Mouse (Mus musculus) heart, embryonic 10.5 days (tissue): Measurements from ENCODE around the gene Pik3r5. TPM values are rescaled to one million over a fixed set of nuclear protein-coding genes. Genes with fewer than 3 reads are reported as not detected.

ENCODE experiments used
- DNase-seq: peaks from one replicate; pipeline ENCODE4 v3.0.0-alpha.2; 2017; ENCODE audit warnings: low spot score
- H3K27ac ChIP-seq: fragments of 300-500 bp; sonication (generic); 2 replicates; pipeline ENCODE4 v1.5.1; 2016; ENCODE audit warnings: mild to moderate bottlenecking
- H3K27me3 ChIP-seq: fragments of 300-500 bp; sonication (generic); 2 replicates; pipeline ENCODE4 v1.6.1; 2016; ENCODE audit warnings: mild to moderate bottlenecking; ENCODE audit not compliant: poor library complexity, insufficient read depth, severe bottlenecking
- H3K36me3 ChIP-seq: fragments of 300-500 bp; sonication (generic); 2 replicates; pipeline ENCODE4 v1.6.1; 2016; ENCODE audit warnings: mild to moderate bottlenecking, moderate library complexity
- H3K4me1 ChIP-seq: fragments of 300-500 bp; sonication (generic); 2 replicates; pipeline ENCODE4 v1.6.1; 2016; ENCODE audit warnings: mild to moderate bottlenecking
- H3K4me3 ChIP-seq: fragments of 300-500 bp; sonication (generic); 2 replicates; pipeline ENCODE4 v1.5.1; 2016; ENCODE audit warnings: mild to moderate bottlenecking, moderate library complexity
- H3K9me3 ChIP-seq: fragments of 300-500 bp; sonication (generic); 2 replicates; pipeline ENCODE4 v1.6.1; 2016; ENCODE audit warnings: mild to moderate bottlenecking, moderate library complexity
- WGBS: fragments of 180-500 bp; shearing (Covaris S2); methylation state at CpG from one replicate; pipeline ENCODE4 v1.1.7; 2016; 5-methylcytosine and 5-hydroxymethylcytosine counted together
- polyA plus RNA-seq: library from polyadenylated mRNA; unstranded; fragments of >200 nt; fragmentation: Nextera tagmentation; extraction: Ambion mirVana; gene quantifications from 2 replicates; pipeline ENCODE4 v1.2.1, GENCODE M21; 2016

Gene Pik3r5
- polyA plus RNA-seq, 1 experiment from 2014 or later, result 0.48 TPM

DNA sequence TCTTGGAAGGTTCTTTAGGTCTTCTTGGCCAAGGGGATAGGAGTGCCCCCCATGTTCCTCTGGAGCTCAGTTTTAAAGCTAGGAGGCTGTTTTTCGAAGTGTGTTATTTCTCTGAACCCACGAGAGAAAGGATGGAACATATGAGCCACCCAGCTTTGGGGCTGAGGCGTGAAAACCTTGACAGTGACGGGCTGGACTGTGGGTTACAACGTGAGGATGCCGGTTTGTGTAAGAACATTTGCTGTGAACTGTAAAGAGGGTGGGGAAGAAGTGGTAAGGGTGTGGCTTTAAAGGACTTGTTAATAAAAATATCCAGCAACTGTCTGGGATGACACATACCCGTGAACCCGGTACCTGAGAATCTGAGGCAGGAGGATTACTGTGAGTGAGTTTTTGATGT, 10.4 kb downstream of the Pik3r5 start:
- Histone ChIP-seq H3K4me1 (no peaks in the 10 kb centered on the region), H3K4me3 (no peak overlapping the region), H3K27ac (no peak overlapping the region), H3K36me3 (no peaks in the 10 kb centered on the region), H3K27me3 (peaks cover 19% of the 10 kb centered on the region; the same call in 1 of the 2 replicates), H3K9me3 (no peaks in the 10 kb centered on the region)
- no peak for DNase-seq
- 79% methylated on average over 8 of the region's 8 CpGs for WGBS

DNA sequence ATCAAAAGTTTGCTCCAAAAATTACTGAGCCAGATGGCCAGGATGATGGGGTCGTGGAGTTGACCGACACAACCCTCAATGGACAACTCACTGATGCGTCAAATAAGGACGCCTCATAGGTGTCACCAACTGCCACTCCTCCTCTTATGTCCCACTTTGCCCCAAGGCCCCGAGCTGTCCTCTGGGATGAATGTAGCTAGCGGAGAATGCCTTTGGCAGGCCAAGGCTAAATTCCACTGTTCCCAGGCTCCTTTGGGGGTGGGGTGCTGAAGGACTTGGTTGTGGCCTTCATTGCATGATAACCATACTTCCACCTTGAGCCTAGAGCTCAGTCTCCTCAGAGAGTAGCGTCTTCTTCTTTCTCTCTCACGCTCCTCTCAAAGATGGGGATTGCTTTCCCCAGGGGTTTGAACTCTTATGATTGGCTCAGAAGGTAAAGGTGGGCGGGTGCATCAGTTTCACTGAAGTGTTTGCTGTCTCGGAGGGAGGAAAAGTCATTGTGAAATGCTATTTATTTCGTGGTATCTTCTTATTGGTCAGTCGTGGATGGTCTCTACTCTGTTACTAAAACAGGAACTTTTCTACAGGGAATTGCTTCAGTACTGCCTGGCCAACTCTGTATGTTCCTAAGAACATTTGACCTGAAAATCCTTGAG, 11.2 kb downstream of the Pik3r5 start:
- H3K27ac ChIP-seq, result no peak overlapping the region
- no peak overlapping the region for H3K4me3 ChIP-seq
- H3K4me1 ChIP-seq, result no peaks in the 10 kb centered on the region
- 70% methylated on average over 12 of the region's 12 CpGs for WGBS
- H3K27me3 ChIP-seq, result peaks cover 19% of the 10 kb centered on the region; the same call in 1 of the 2 replicates
- DNase-seq, result no peak
- H3K36me3 ChIP-seq, result no peaks in the 10 kb centered on the region
- no peaks in the 10 kb centered on the region for H3K9me3 ChIP-seq

DNA sequence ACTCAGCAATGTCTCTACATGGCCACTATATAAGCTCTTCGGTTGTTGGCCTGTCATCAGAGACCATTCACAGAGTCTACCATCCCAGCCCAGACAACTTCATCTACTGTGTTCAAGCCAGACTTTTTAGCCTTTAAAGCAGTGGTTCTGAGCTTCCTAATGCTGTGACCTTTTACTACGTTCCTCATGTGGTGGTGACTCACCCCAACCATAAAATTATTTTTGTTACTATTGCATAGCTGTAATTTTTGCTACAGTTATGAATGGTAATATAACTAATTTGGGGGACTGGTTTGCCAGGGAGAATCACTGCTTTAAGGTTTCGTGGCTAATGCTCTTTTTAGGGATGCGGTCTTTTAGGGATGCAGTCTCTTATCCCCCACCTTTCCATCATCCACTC, 14.0 kb downstream of the Pik3r5 start:
- 84% methylated on average over 4 of the region's 4 CpGs for WGBS
- H3K27me3 ChIP-seq, result peaks cover 13% of the 10 kb centered on the region; the same call in 1 of the 2 replicates
- H3K27ac ChIP-seq, result no peak overlapping the region
- H3K4me3 ChIP-seq, result no peak overlapping the region
- H3K9me3 ChIP-seq, result no peaks in the 10 kb centered on the region
- H3K4me1 ChIP-seq, result peaks cover 7% of the 10 kb centered on the region
- H3K36me3 ChIP-seq, result no peaks in the 10 kb centered on the region
- DNase-seq, result no peak

DNA sequence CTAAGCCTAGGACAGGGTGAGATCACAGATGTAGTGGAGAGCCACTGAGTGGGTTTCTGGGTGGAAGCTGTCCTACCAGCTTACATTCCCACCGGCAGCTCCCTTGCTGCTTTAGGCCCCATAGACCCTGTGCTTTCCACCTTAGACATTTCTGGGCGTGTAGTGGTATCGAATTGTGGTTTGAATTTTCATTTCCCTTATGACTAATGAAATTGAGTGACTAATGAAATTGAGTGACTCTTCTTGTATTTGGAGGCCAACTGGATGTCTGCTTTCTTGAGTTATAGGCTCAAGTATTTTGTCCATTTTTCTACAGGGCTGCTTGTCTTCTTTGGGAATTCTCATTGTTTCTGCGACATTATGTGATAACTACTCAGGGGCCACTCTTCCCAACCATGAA, 14.6 kb downstream of the Pik3r5 start:
- no peak for DNase-seq
- Histone ChIP-seq H3K36me3 (no peaks in the 10 kb centered on the region), H3K27me3 (peaks cover 10% of the 10 kb centered on the region; the same call in 1 of the 2 replicates), H3K9me3 (no peaks in the 10 kb centered on the region), H3K4me1 (peaks cover 13% of the 10 kb centered on the region), H3K4me3 (no peak overlapping the region), H3K27ac (no peak overlapping the region)
- 83% methylated on average over 4 of the region's 4 CpGs for WGBS

DNA sequence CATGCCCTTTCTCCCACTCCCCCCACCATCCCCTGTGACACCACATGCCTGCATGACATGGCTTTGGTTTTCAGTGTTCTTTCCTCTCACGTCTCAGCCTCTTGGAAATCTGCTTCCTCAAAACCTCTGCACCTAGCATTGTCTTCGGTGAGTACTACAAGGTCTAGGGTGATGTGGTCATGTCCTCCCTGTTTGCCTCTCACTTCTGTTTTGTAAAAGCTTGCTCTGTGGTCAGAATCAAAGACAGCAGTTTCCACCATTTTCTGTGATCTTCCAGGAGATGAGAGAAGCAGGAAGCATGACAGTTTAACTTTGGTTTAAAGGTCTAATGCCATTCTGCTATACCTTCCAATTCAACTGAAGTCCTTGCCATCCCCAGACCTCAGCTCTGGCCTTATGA, 15.3 kb downstream of the Pik3r5 start:
- DNase-seq, result no peak
- 79% methylated on average over 2 of the region's 2 CpGs for WGBS
- Histone ChIP-seq H3K4me1 (peaks cover 17% of the 10 kb centered on the region), H3K9me3 (no peaks in the 10 kb centered on the region), H3K4me3 (no peak overlapping the region), H3K36me3 (no peaks in the 10 kb centered on the region), H3K27me3 (peaks cover 8% of the 10 kb centered on the region; the same call in 1 of the 2 replicates), H3K27ac (no peak overlapping the region)

DNA sequence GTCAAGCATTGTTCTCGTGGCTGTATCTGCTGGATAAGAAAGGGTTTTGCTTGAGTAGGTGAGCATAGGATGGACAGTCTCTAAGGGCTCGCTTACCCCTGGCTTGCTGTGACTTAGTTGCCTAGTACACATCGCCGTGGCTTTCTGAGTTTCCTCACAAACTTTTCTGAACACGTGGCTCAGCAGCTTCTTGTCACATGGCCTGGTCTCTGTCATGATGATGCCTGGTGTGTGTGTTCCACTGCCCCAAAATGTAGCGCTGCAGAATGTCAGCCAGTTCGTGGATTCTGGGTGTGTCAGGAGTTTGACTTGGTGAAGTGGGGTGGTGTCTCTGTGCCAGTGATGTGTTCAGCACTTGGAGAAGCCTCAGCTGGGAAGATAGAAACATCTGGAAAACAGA, 16.4 kb downstream of the Pik3r5 start:
- Histone ChIP-seq H3K4me3 (no peak overlapping the region), H3K36me3 (no peaks in the 10 kb centered on the region), H3K27me3 (peaks cover 13% of the 10 kb centered on the region; the same call in 1 of the 2 replicates), H3K9me3 (no peaks in the 10 kb centered on the region), H3K4me1 (peaks cover 17% of the 10 kb centered on the region), H3K27ac (no peak overlapping the region)
- DNase-seq, result no peak
- 78% methylated on average over 7 of the region's 7 CpGs for WGBS

DNA sequence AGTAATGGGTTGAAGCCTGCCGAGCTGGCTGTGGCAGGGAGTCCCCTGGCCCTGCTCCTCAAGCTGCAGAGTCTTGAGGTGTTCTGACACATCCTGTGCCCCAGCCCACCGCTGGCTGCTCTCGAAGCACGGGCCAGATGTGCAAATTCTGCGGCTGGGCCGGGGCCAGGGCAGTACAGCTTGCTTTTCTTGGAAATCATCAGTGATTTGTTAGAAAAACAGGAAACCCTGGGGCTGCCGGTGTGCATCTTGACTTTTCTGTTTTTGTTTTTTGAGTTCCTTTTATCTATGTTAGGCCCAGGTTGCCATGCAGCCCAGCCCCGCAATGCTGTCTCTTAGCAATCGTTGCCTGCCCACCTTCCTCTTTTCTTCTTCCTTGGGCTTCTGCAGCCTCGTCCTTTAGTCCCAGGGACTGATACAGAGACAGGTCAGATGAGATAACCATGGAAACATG, 19.4 kb downstream of the Pik3r5 start:
- Histone ChIP-seq H3K4me3 (no peak overlapping the region), H3K36me3 (no peaks in the 10 kb centered on the region), H3K4me1 (peaks cover 17% of the 10 kb centered on the region), H3K27me3 (peaks cover 13% of the 10 kb centered on the region; the same call in 1 of the 2 replicates), H3K27ac (no peak overlapping the region), H3K9me3 (no peaks in the 10 kb centered on the region)
- 48% methylated on average over 10 of the region's 10 CpGs for WGBS
- DNase-seq, result no peak

DNA sequence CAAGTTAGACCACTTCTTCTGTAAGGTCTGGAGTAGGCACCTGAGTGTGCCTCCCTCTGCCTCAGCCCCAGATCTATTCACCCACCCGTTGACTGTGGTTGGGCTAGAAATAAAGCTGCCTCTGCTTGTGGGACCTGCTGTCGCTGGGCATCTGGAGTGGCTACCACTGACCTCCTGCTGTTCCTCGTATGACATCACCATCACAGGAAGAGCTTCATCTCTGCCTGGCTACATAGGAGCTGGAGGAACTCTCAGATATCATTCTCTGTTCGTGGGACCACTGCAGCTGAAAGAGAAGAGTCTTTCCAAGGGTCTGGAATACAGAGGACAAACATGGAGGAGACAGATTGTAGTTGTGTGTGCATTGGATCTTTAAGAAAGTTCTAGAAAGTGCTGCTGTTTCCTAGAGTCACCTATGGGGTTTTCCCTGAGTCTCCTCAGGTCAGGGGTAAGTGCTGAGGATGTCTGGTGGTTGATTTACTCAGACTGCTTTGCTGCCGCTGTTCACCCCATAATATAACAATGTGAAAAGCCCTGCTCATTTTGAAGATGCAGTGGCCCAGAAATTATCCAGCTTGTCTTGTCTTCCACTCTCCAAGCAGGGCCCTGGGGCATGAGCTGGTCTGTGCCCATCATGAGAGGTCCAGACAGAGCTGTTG, 20.0 kb downstream of the Pik3r5 start:
- WGBS, result 54% methylated on average over 5 of the region's 5 CpGs
- H3K4me3 ChIP-seq, result no peak overlapping the region

DNA sequence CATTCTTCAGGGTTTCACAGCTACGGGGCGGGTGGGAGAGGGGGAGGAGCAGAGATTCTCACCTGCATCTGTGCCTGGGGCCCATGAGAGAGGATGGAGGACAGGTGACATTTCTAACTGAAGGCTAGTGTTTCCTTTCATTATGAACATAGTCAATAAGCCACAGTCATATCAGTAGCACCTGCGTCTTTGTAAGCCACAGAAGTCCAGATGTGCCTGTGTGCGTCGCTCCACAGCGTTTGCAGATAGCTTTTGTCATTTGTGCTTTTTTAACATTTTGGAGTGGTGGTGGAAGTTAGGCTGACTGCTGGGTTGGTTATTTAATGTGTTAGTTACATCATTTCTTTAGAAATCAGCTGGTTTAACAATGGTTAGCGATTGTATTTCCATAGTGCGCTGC, 20.8 kb downstream of the Pik3r5 start:
- WGBS, result 84% methylated on average over 8 of the region's 8 CpGs
- Histone ChIP-seq H3K27ac (no peak overlapping the region), H3K9me3 (no peaks in the 10 kb centered on the region), H3K4me1 (peaks cover 17% of the 10 kb centered on the region), H3K4me3 (no peak overlapping the region), H3K36me3 (no peaks in the 10 kb centered on the region), H3K27me3 (peaks cover 13% of the 10 kb centered on the region; the same call in 1 of the 2 replicates)
- DNase-seq, result no peak

More for the DNA sequence above, 20.0 kb downstream of the Pik3r5 start:
- peaks cover 17% of the 10 kb centered on the region for H3K4me1 ChIP-seq
- H3K27me3 ChIP-seq, result peaks cover 13% of the 10 kb centered on the region; the same call in 1 of the 2 replicates
- no peaks in the 10 kb centered on the region for H3K36me3 ChIP-seq
- DNase-seq, result no peak
- no peaks in the 10 kb centered on the region for H3K9me3 ChIP-seq
- no peak overlapping the region for H3K27ac ChIP-seq

DNA sequence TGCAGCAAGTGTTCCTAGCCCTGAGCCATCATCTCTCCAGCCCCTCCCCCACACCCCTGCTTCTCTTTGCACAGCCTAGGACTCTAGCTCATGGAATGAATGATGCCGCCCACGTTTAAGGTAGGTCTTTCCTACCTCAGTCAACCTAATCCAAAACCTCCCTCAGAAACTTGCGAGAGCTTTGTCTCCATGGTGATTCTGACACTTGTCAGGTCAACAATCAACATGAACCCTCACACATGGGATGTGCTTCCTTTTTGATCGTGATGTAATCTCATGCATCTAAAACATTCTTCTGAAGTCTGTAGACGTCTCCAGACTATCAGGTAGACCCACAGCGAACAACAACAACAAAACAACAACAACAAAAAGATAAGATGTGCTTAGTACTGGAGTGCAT, 21.4 kb downstream of the Pik3r5 start:
- Histone ChIP-seq H3K36me3 (no peaks in the 10 kb centered on the region), H3K4me1 (peaks cover 17% of the 10 kb centered on the region), H3K4me3 (no peak overlapping the region), H3K27ac (no peak overlapping the region), H3K9me3 (no peaks in the 10 kb centered on the region), H3K27me3 (peaks cover 13% of the 10 kb centered on the region; the same call in 1 of the 2 replicates)
- no peak for DNase-seq
- 50% methylated on average over 6 of the region's 6 CpGs for WGBS

DNA sequence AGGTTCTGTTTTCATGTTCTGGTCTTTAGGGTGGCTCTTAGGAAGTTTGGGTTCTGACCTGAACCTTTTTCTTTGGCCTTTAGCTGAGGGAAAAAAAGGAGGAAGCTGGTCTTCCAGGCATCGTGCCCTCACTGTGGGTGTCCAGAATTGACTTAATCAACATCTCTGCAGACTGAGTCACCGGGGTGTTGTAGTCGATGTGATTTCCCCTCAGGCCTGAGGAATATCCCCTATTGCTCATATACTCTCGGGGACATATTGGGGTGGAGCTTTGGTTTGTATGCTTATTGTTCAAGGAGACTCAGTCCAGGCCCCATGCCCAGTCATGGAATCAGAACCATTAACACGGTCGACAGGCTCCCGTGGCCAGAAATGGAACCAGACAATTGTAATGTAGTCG, 26.2 kb downstream of the Pik3r5 start:
- no peak overlapping the region for H3K27ac ChIP-seq

DNA sequence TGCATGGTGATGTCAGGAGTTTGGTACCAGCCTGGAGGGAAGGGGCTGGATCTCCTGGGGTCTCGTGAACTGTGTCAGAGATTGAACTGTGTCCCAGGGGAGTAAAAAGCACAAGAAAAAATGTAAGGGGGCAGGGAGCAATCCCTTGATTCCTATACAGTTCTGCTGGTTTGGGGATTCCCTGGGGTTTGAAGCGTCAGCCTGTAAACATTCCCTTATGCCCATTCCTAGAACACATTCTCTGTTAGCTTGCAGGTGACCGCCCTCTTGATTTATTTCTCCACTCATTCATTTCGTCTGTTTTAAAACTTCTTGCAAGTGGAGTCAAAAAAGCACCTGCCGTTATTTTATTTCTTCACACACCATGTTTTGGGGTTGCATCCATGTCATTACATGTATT, 27.1 kb downstream of the Pik3r5 start:
- H3K36me3 ChIP-seq, result no peaks in the 10 kb centered on the region
- DNase-seq, result no peak
- H3K27me3 ChIP-seq, result peaks cover 14% of the 10 kb centered on the region; the same call in 1 of the 2 replicates
- H3K4me1 ChIP-seq, result no peaks in the 10 kb centered on the region
- no peak overlapping the region for H3K4me3 ChIP-seq
- no peaks in the 10 kb centered on the region for H3K9me3 ChIP-seq
- H3K27ac ChIP-seq, result no peak overlapping the region
- WGBS, result 73% methylated on average over 5 of the region's 5 CpGs

More for the DNA sequence above, 26.2 kb downstream of the Pik3r5 start:
- no peaks in the 10 kb centered on the region for H3K4me1 ChIP-seq
- no peaks in the 10 kb centered on the region for H3K36me3 ChIP-seq
- no peak overlapping the region for H3K4me3 ChIP-seq
- WGBS, result 73% methylated on average over 8 of the region's 8 CpGs
- H3K9me3 ChIP-seq, result no peaks in the 10 kb centered on the region
- H3K27me3 ChIP-seq, result peaks cover 12% of the 10 kb centered on the region; the same call in 1 of the 2 replicates
- DNase-seq, result no peak

DNA sequence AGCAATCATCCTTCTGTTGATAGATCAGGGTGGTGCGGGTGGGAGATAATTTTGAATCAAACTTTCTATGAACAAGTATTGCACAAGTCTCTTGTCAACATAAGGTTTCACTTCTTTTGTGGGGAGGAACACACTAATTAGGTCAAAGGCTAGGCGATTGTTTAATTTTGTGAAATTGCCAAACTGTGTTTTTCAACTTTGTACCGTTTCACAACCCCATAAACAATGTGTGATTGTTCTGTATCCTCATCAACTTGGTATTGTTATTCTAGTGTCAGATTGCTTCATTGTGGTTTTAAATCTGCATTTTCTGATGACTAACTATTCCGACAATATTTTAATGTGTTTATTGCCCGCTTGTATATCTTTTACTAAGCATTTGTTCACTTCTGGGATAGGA, 27.6 kb downstream of the Pik3r5 start:
- Histone ChIP-seq H3K27ac (no peak overlapping the region), H3K27me3 (peaks cover 19% of the 10 kb centered on the region; the same call in 1 of the 2 replicates), H3K9me3 (no peaks in the 10 kb centered on the region), H3K36me3 (no peaks in the 10 kb centered on the region), H3K4me1 (no peaks in the 10 kb centered on the region), H3K4me3 (no peak overlapping the region)
- 90% methylated on average over 5 of the region's 5 CpGs for WGBS
- no peak for DNase-seq
